Mouse (Mus musculus) lung, embryonic 14.5 days (tissue): Measurements from ENCODE around the gene Prdm10. TPM values are rescaled to one million over a fixed set of nuclear protein-coding genes. Genes with fewer than 3 reads are reported as not detected.

Source experiments
- ATAC-seq: fragments of 200-750 bp; cut with Nextera tagmentation; 2 replicates; pipeline ENCODE4 v1.8.0; 2017; ENCODE audit warnings: mild to moderate bottlenecking, moderate TSS enrichment, moderate library complexity; ENCODE audit not compliant: insufficient read depth
- DNase-seq: peaks from one replicate; pipeline ENCODE4 v3.0.0-alpha.2; 2015
- H3K27ac ChIP-seq: fragments of 300-500 bp; sonication (generic); 2 replicates; pipeline ENCODE4 v1.5.1; 2014; ENCODE audit warnings: low read depth, mild to moderate bottlenecking, moderate library complexity
- H3K27me3 ChIP-seq: fragments of 300-500 bp; sonication (generic); 2 replicates; pipeline ENCODE4 v1.6.1; 2014; ENCODE audit warnings: low read length, control low read depth; ENCODE audit not compliant: insufficient read depth
- H3K36me3 ChIP-seq: fragments of 300-500 bp; sonication (generic); 2 replicates; pipeline ENCODE4 v1.6.1; 2014; ENCODE audit warnings: control low read depth; ENCODE audit not compliant: insufficient read depth
- H3K4me1 ChIP-seq: fragments of 300-500 bp; sonication (generic); 2 replicates; pipeline ENCODE4 v1.6.1; 2014; ENCODE audit warnings: antibody characterized with exemption, control low read depth; ENCODE audit not compliant: insufficient read depth
- H3K4me2 ChIP-seq: fragments of 300-500 bp; sonication (generic); 2 replicates; pipeline ENCODE4 v1.6.1; 2014; ENCODE audit warnings: mild to moderate bottlenecking
- H3K4me3 ChIP-seq: fragments of 300-500 bp; sonication (generic); 2 replicates; pipeline ENCODE4 v1.5.1; 2014; ENCODE audit warnings: low read depth, low read length
- H3K9ac ChIP-seq: fragments of 300-500 bp; sonication (generic); 2 replicates; pipeline ENCODE4 v1.6.1; 2014
- H3K9me3 ChIP-seq: fragments of 300-500 bp; sonication (generic); 2 replicates; pipeline ENCODE4 v1.6.1; 2016; ENCODE audit warnings: low read depth, low read length, control low read depth
- CTCF ChIP-seq: IDR thresholded peaks from 2 replicates; pipeline ENCODE4 v1.5.1; 2016; ENCODE audit warnings: antibody characterized with exemption, low read depth
- WGBS: fragments of 180-500 bp; shearing (Covaris S2); extraction: QIAGEN DNeasy Blood & Tissue Kit; methylation state at CpG from one replicate; pipeline ENCODE4 v1.1.7; 2014; 5-methylcytosine and 5-hydroxymethylcytosine counted together
- polyA plus RNA-seq: library from polyadenylated mRNA; unstranded; fragments of >200 nt; fragmentation: Nextera tagmentation; extraction: Ambion mirVana; gene quantifications from 2 replicates; pipeline ENCODE4 v1.2.1, GENCODE M21; 2014

Gene Prdm10
- polyA plus RNA-seq, 1 experiment from 2014 or later = 6.7 TPM

DNA sequence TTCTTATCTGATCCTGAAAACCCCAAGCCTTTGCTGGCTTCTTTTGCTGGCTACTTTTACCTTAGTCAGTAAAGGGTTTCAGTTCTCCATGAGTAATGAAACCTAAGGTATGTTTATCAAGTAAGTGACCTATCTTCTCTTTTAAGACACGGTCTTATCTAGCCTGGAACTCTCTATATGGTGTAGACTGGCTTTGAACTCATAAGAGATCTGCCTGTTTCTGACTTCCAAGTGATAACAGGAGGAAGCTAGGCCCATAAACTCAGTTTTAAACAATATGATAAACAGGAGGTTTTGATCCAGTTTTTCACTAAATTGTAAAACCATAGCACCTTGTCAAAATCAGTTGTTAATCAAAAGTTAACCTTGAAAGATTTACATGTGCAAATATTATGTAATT is 33.5 kb downstream of the Prdm10 start:
- ATAC-seq = no peak
- Histone ChIP-seq H3K27me3 (no peaks in the 10 kb centered on the region), H3K36me3 (no peaks in the 10 kb centered on the region), H3K9ac (no peak overlapping the region), H3K27ac (no peak overlapping the region), H3K4me2 (no peak overlapping the region), H3K4me3 (no peak overlapping the region), H3K4me1 (no peaks in the 10 kb centered on the region), H3K9me3 (no peaks in the 10 kb centered on the region)
- no peak for DNase-seq
- TF ChIP-seq CTCF = no peak
- WGBS = 65% methylated on average over 1 of the region's 1 CpGs

DNA sequence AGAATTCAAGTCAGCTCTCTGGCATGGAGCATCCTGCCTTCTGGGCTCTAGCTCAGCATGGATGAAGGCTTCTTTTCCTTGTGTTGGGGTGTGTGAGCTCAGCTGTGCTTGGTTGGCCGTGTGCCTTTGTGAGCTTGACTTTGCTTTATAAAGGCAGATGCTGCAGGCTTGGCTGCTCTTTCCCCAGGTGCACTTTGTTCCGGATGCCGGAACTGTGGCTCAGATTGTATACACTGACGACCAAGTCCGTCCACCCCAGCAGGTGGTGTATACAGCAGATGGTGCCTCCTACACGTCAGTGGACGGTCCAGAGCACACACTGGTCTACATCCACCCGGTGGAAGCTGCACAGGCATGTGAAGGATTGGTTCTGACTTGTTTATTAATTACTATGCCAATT is 35.6 kb downstream of the Prdm10 start:
- no peaks in the 10 kb centered on the region for H3K9me3 ChIP-seq
- no peak for TF ChIP-seq CTCF
- no peak overlapping the region for H3K4me3 ChIP-seq
- DNase-seq (no peak), ATAC-seq (no peak)
- H3K36me3 ChIP-seq = no peaks in the 10 kb centered on the region
- H3K27ac ChIP-seq = no peak overlapping the region
- no peak overlapping the region for H3K4me2 ChIP-seq
- 66% methylated on average over 8 of the region's 8 CpGs for WGBS
- no peaks in the 10 kb centered on the region for H3K27me3 ChIP-seq
- H3K9ac ChIP-seq = no peak overlapping the region
- H3K4me1 ChIP-seq = no peaks in the 10 kb centered on the region

DNA sequence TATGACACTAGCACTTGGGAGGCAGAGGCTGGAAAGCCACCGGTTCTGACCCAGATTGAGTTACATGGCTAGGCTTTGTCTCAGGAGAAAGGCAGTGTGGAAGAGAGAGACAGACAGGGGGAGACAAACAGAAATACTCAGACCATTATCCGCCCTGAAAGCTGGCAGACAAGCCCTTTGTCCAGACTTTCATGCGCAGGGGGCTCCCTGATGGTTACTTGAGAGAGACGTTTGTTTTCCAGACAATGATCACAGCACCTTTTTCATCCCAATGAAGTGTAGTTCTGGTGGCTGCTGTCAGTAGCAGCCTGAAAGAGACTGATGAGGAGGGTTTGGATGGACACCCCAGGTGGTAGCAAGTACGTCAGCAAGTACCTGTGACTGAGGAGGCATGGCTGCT is 38.6 kb downstream of the Prdm10 start:
- Histone ChIP-seq H3K4me1 (no peaks in the 10 kb centered on the region), H3K36me3 (no peaks in the 10 kb centered on the region), H3K4me2 (no peak overlapping the region), H3K4me3 (no peak overlapping the region), H3K27me3 (no peaks in the 10 kb centered on the region), H3K27ac (no peak overlapping the region), H3K9me3 (no peaks in the 10 kb centered on the region), H3K9ac (no peak overlapping the region)
- no peak for TF ChIP-seq CTCF
- 69% methylated on average over 5 of the region's 5 CpGs for WGBS
- ATAC-seq (no peak), DNase-seq (no peak)

DNA sequence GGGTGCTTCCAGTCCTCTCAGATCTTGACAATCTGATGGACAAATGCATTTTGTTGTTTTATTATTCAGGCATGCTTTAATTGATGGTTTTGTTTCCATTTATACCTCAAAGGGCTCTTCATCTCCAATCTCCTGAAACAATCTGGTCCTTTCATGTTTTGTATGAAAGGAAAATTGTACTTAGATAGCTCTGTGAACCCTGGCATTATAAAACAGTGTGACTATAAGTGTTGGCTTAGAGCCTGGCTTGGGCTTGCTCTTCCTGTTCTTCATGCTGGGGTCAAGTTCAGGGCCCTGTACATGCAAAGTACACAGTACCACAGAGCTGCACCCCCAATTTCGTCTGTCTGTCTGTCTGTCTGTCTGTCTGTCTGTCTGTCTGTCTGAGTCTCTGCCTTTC is 40.4 kb downstream of the Prdm10 start:
- no peak for TF ChIP-seq CTCF

DNA sequence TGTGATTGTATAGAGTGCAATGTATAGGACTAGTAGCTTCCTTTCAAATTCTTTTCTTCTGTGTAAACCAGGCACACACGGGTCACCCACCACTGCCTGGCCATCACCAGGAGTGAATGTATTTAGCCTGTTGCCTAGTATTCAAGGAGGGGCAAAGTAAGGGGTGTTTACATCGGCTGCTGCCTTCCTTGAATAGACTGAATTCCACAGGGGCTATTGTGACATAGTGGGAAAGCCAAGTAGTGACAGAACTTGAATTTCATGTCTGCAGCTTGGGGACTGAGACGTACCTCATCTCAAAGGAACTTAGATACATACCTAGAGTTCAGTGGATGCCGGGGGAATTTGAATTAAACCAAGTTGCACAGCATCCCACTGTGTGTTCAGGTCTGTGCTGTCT is 41.2 kb downstream of the Prdm10 start:
- H3K9me3 ChIP-seq = no peaks in the 10 kb centered on the region
- TF ChIP-seq CTCF = no peak
- peak; percentile 62 for ATAC-seq
- no peak overlapping the region for H3K4me3 ChIP-seq
- H3K4me2 ChIP-seq = no peak overlapping the region
- DNase-seq = peak; percentile 65
- 0 out of 2 replicates have a peak overlapping the region, but pooled peaks have one; percentile 6 for H3K27ac ChIP-seq
- H3K9ac ChIP-seq = no peak overlapping the region
- no peaks in the 10 kb centered on the region for H3K36me3 ChIP-seq
- no peaks in the 10 kb centered on the region for H3K4me1 ChIP-seq
- no peaks in the 10 kb centered on the region for H3K27me3 ChIP-seq
- WGBS = 39% methylated on average over 4 of the region's 4 CpGs

More for the DNA sequence above, 40.4 kb downstream of the Prdm10 start:
- Histone ChIP-seq H3K4me1 (no peaks in the 10 kb centered on the region), H3K36me3 (no peaks in the 10 kb centered on the region), H3K4me2 (no peak overlapping the region), H3K4me3 (no peak overlapping the region), H3K9ac (no peak overlapping the region), H3K9me3 (no peaks in the 10 kb centered on the region), H3K27me3 (no peaks in the 10 kb centered on the region), H3K27ac (no peak overlapping the region)
- WGBS = 24% methylated on average over 1 of the region's 1 CpGs
- DNase-seq (no peak), ATAC-seq (no peak)

DNA sequence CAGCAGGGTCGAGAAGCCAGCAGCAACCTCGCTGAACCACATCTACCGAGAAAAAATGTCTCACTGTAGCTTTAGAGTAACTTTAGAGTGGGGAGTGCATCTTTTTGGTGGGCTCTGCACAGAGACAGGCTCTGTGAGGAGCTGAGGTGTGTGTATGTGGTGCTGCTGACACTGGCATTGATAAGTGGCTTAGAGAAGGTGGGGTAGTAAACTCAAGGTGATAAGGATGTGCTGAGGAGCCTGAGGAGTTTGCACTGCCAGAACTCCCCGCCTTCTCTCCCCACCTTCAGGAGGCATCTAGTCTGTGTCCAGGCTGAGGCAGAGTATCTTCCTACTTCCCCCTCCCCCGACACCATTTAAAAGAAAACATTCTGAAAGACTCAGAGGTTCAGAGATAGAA is 41.8 kb downstream of the Prdm10 start:
- H3K27me3 ChIP-seq = no peaks in the 10 kb centered on the region
- no peak overlapping the region for H3K9ac ChIP-seq
- H3K4me3 ChIP-seq = no peak overlapping the region
- ATAC-seq (no peak), DNase-seq (no peak)
- H3K4me1 ChIP-seq = no peaks in the 10 kb centered on the region
- no peaks in the 10 kb centered on the region for H3K9me3 ChIP-seq
- WGBS = 42% methylated on average over 5 of the region's 5 CpGs
- H3K27ac ChIP-seq = 0 out of 2 replicates have a peak overlapping the region, but pooled peaks have one; percentile 6
- no peak overlapping the region for H3K4me2 ChIP-seq
- no peaks in the 10 kb centered on the region for H3K36me3 ChIP-seq
- no peak for TF ChIP-seq CTCF

DNA sequence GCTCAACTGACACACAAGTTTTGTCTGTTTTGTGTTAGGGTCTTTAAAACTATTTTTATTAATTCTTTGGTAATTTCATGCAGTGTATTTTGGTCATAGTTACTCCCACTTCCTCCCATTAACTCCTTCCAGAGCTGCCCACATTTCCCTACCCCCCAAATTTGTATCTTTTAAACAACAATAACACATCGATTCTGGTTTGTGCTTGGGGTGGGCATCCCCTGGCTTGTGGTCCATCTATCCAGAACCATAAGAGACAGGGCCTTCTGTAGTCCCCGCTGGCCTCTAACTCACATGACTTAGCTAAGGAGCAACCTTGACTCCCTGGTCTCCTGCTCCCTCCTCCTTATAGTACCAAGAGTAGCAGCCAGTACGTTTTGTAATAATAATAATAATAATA is 50.5 kb downstream of the Prdm10 start:
- Histone ChIP-seq H3K9me3 (no peaks in the 10 kb centered on the region), H3K4me3 (no peak overlapping the region), H3K4me1 (no peaks in the 10 kb centered on the region), H3K4me2 (no peak overlapping the region), H3K36me3 (peaks cover 5% of the 10 kb centered on the region; the same call in 1 of the 2 replicates), H3K27me3 (no peaks in the 10 kb centered on the region), H3K27ac (no peak overlapping the region), H3K9ac (no peak overlapping the region)
- TF ChIP-seq CTCF = no peak
- ATAC-seq (no peak), DNase-seq (no peak)
- WGBS = 87% methylated on average over 3 of the region's 3 CpGs

DNA sequence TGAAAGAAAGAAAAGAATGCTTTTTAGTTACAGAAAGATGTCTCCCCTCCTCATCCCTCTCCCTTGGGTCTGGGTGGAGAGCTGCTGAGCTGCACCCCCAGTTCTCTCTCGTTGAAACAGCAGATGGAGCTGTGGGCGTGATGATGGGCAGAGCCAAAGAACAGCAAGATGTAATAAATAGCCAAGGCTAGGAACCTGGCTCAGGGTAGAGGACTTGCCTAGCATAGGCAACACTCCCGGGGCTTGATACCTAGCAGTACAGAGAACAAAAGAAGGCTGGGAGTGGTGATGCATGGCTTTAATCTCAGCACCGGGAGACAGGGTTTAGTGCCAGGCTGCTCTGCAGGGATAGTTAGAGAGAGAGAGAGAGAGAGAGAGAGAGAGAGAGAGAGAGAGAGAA is 50.9 kb downstream of the Prdm10 start:
- H3K4me1 ChIP-seq = no peaks in the 10 kb centered on the region
- peaks cover 5% of the 10 kb centered on the region; the same call in 1 of the 2 replicates for H3K36me3 ChIP-seq
- 61% methylated on average over 4 of the region's 4 CpGs for WGBS
- no peak overlapping the region for H3K4me2 ChIP-seq
- ATAC-seq (no peak), DNase-seq (no peak)
- no peaks in the 10 kb centered on the region for H3K27me3 ChIP-seq
- no peak overlapping the region for H3K9ac ChIP-seq
- TF ChIP-seq CTCF = no peak
- H3K9me3 ChIP-seq = no peaks in the 10 kb centered on the region
- H3K27ac ChIP-seq = no peak overlapping the region
- H3K4me3 ChIP-seq = no peak overlapping the region
